Mouse (Mus musculus): ENCODE data around the gene Ccl22.

GRCm38 (mm10) chr8:94695994-94696384, 49.4 kb upstream of the Ccl22 start, which contains the start of gene Pllp:
- TF ChIP-seq SRF (IDR thresholded peaks at IDR 0.05; ENCODE audit: control insufficient read depth, insufficient read length, low read depth) = no peak
- no peak for TF ChIP-seq MAX (IDR thresholded peaks at IDR 0.05; ENCODE audit: low read depth)
- no peak for TF ChIP-seq MYOD1 (IDR thresholded peaks at IDR 0.05; ENCODE audit: control insufficient read depth in 1 of 3, insufficient read length in 2 of 3, low read depth in 2 of 3)
- TF ChIP-seq POLR2AphosphoS2 (IDR thresholded peaks at IDR 0.05; ENCODE audit: insufficient read length, low read depth) = no peak
- TF ChIP-seq TCF3 (IDR thresholded peaks at IDR 0.05; ENCODE audit: insufficient read length, low read depth) = no peak
- no peak for TF ChIP-seq POLR2A (IDR thresholded peaks at IDR 0.05; ENCODE audit: insufficient read length, low read depth)
- no peak for TF ChIP-seq E2F4 (IDR thresholded peaks at IDR 0.05; ENCODE audit: insufficient read depth)
